Mouse (Mus musculus) CH12F3 (cell line): Measurements from ENCODE around the gene Efhc1.

Experiments used
- in situ Hi-C: fragments of 300-500 bp; cut with MboI; formaldehyde crosslinking; loops from 2 replicates; pipeline ENCODE4 v1.14.3; 2020; ENCODE audit warnings: low sequenced_read_pairs

The Efhc1 gene

DNA sequence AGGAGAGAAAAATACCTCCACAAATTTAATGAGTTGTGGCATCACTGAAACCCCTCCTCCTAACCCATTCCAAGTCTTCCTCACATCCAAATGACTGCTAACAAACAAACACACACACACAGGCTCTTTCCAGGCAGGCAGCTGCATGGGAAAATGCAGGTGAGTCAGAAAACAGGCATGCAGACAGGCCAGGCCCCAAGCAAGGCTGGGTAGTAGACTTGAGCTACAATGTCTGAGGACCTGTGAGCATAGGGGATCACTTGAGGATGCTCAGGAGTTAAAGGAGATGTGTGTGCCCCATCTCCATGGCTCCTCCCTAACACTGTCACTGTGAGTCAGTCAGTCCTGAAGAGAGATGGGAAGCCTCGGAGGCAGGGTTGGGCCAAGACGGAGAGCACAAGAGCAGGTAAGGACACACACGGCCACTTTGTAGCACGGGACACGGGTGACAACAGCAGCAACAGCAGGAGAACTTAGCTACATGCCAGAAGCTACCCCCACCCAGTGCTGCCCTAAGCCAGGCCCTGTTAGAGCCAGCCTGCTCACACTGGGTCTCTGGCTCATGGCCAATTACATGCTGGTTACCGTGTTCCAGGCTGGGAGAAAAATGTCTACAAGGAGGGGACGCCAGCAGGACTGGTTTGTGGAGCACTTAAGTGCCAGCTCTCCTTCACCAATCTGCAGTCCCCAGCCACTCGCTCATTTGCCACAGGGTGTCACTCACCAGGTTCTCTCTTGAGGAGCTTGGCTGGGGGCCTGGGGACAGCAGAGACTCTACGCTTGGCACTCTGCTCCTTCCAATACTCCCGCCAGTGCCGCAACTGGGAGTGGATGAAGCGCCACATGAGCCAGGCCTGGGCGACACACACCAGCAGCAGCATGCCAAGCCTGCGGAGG is 51.1 kb downstream of the Efhc1 start:
- in situ Hi-C loops, result no loop called here

DNA sequence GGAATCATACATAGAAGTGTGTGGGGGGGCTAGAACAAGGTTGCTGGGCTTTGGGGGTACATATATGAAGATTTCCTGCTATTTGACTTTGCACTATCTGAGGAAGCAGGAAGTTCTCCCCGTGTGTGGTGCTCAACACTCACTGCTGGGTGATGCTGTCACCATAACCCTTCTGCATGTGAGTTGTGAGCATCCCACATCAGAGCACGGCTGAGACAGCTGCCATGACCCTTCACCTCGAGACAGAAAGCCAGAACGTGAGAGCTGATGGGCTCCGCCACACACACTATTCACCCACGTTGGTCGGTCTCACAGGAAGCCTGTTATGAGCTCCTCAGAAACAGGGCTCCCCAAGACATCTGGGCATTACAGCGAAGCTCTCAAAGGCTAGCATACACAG is 53.2 kb downstream of the Efhc1 start:
- in situ Hi-C loops, result no loop called here

- in situ Hi-C loops, result no loop called here
These were observed 55.3 kb downstream of the Efhc1 start for GRCm38 (mm10) chr1:21006775-21007174.

GRCm38 (mm10) chr1:21007941-21008701 is 56.7 kb downstream of the Efhc1 start:
- in situ Hi-C loops, result no loop called here

GRCm38 (mm10) chr1:21008891-21009290 is 57.5 kb downstream of the Efhc1 start:
- in situ Hi-C loops, result no loop called here

DNA sequence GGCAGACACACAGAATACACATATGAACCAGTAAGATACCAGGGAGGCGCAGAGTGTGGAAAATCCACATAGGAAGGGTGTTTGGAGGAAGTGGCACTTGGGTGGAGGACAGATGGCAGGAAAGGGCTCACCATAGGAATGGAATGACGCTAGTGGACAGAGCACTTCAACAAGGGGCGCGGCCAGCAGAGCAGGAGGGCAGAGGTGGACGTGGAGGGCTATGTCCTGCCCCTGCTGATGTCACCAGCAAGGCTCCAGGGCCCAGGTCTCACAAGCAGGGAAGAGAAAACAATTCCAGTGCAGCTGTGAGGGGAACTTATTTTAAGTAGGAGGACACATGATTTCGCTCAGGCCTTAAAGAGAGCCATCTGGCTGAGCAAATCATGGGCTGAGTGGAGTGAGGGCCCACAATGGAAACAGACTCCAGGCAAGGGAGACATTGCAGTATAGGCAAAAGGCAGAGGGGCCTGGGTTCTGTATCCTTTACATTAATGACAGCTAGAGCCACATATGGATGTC is 58.9 kb downstream of the Efhc1 start:
- in situ Hi-C loops, result no loop called here

DNA sequence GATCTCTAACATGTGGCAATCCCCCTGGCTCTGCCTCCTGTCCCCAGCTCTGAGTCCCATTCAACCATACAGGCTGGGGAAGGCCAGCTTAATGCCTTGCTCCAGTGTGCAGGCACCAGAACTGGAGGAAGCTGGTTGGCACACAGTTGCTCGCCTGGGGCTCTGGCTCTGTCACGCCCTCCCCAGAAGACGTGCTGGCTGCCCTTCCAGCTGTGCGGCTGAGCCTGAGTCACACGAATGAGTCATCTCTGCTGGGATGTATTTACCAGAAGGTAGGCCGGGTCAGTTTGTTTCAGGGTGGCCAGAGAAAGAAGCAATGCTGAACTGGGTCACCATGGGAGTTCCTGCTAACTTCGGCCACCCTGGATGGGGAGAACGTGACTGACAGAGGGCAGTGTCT is 63.0 kb downstream of the Efhc1 start:
- in situ Hi-C loops, result no loop called here

- in situ Hi-C loops, result no loop called here
These were observed 71.7 kb downstream of the Efhc1 start for GRCm38 (mm10) chr1:21023101-21023500.

GRCm38 (mm10) chr1:21025203-21025602 is 73.8 kb downstream of the Efhc1 start:
- in situ Hi-C loops, result no loop called here

DNA sequence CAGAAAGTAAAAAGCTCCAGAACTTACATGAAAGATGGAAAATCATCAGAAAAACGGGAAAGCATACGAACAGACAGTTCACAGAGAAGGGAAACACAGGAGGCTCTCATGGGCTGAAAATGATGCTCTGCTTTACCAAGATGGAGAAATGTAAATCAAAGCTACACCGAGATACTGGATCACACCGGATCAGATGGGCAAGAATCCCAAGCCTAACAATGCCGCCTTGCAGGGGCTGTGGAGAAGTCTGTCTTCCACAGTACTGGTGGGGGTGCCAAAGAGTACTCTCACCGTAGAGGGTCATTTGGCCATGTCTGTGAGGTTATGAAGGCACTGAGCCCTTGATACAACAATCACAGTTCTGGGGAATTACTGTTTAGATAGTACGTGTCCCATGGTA is 75.1 kb downstream of the Efhc1 start:
- in situ Hi-C loops, result no loop called here

GRCm38 (mm10) chr1:21029000-21029399 is 77.6 kb downstream of the Efhc1 start:
- in situ Hi-C loops, result no loop called here

GRCm38 (mm10) chr1:21031650-21032049 is 80.2 kb downstream of the Efhc1 start:
- in situ Hi-C loops, result no loop called here

GRCm38 (mm10) chr1:21033065-21033791 is 81.8 kb downstream of the Efhc1 start:
- in situ Hi-C loops, result no loop called here

GRCm38 (mm10) chr1:21033792-21034119 is 82.3 kb downstream of the Efhc1 start:
- in situ Hi-C loops, result no loop called here

- in situ Hi-C loops, result no loop called here
These were observed 84.5 kb downstream of the Efhc1 start for GRCm38 (mm10) chr1:21035878-21036277.

GRCm38 (mm10) chr1:21037881-21038601 is 86.6 kb downstream of the Efhc1 start:
- in situ Hi-C loops, result no loop called here

- in situ Hi-C loops, result no loop called here
These were observed 88.1 kb downstream of the Efhc1 start for GRCm38 (mm10) chr1:21039564-21039963.

GRCm38 (mm10) chr1:21040173-21040572 is 88.7 kb downstream of the Efhc1 start:
- in situ Hi-C loops, result no loop called here
